Mouse (Mus musculus): ENCODE data around the gene Arhgef26.

- TF ChIP-seq CTCF (IDR thresholded peaks at IDR 0.05; ENCODE audit: borderline replicate concordance, control insufficient read depth, extremely low read depth, insufficient read depth, low read length, poor library complexity) (no peak), POLR2A (IDR thresholded peaks at IDR 0.05; ENCODE audit: control insufficient read depth, extremely low read depth, insufficient read depth, low read length, poor library complexity) (no peak)
Observed at GRCm38 (mm10) chr3:62417458-62417857, 79.3 kb downstream of the Arhgef26 start.
